Mouse (Mus musculus) MEL (cell line): Measurements from ENCODE around the gene Ggcx.

Experiments used
- CTCF ChIP-seq, 3 experiments: IDR thresholded peaks in 2 of 3; conservative IDR thresholded peaks in 1 of 3; 2 replicates each; pipeline ENCODE4 v1.5.1; 2011 to 2012; ENCODE audit warnings: low read length in 3 of 3, low read depth in 2 of 3, mild to moderate bottlenecking in 2 of 3, improper control_type of control experiment in 1 of 3, inconsistent platforms in 1 of 3, mixed read lengths in 1 of 3, moderate library complexity in 1 of 3; ENCODE audit not compliant: control insufficient read depth in 1 of 3, insufficient read depth in 1 of 3, poor library complexity in 1 of 3, severe bottlenecking in 1 of 3
- EP300 ChIP-seq, 2 experiments: IDR thresholded peaks; 2 replicates each; pipeline ENCODE4 v1.6.1; 2011; ENCODE audit warnings: improper control_type of control experiment in 2 of 2, low read length in 2 of 2, low read depth in 1 of 2, mild to moderate bottlenecking in 1 of 2
- KAT2A ChIP-seq: conservative IDR thresholded peaks from 2 replicates; pipeline ENCODE4 v1.6.1; 2012; ENCODE audit warnings: low read depth, low read length, improper control_type of control experiment, inconsistent platforms
- MEF2A ChIP-seq: IDR thresholded peaks from 2 replicates; pipeline ENCODE4 v1.6.1; 2014; ENCODE audit warnings: low read depth, mild to moderate bottlenecking, inconsistent platforms, low read length, improper control_type of control experiment; ENCODE audit not compliant: poor library complexity, insufficient replicate concordance, severe bottlenecking; ENCODE audit errors: extremely low read depth
- NELFE ChIP-seq: IDR thresholded peaks from 2 replicates; pipeline ENCODE4 v1.6.1; 2011; ENCODE audit warnings: low read depth, low read length, improper control_type of control experiment
- POLR2A ChIP-seq, 2 experiments: IDR thresholded peaks; 2 replicates each; pipeline ENCODE4 v1.6.1; 2011 to 2012; ENCODE audit warnings: low read length in 2 of 2, mild to moderate bottlenecking in 2 of 2, control low read depth in 1 of 2, improper control_type of control experiment in 1 of 2, low read depth in 1 of 2, moderate library complexity in 1 of 2; ENCODE audit not compliant: control insufficient read depth in 1 of 2, insufficient read depth in 1 of 2, poor library complexity in 1 of 2
- POLR2AphosphoS2 ChIP-seq: IDR thresholded peaks from 2 replicates; pipeline ENCODE4 v1.6.1; 2011; ENCODE audit warnings: low read length, improper control_type of control experiment
- SMC3 ChIP-seq: IDR thresholded peaks from 2 replicates; pipeline ENCODE4 v1.6.1; 2011; ENCODE audit warnings: low read depth, low read length, improper control_type of control experiment
- TCF12 ChIP-seq: IDR thresholded peaks from 2 replicates; pipeline ENCODE4 v1.6.1; 2014; ENCODE audit warnings: low read depth, mild to moderate bottlenecking, inconsistent platforms, low read length, improper control_type of control experiment, moderate library complexity
- UBTF ChIP-seq: IDR thresholded peaks from 2 replicates; pipeline ENCODE4 v1.6.1; 2012; ENCODE audit warnings: low read depth, mild to moderate bottlenecking, inconsistent platforms, low read length, improper control_type of control experiment, moderate library complexity, borderline replicate concordance; ENCODE audit not compliant: insufficient read depth
- USF2 ChIP-seq, 2 experiments: IDR thresholded peaks; 2 replicates each; pipeline ENCODE4 v1.6.1; 2011 to 2012; ENCODE audit warnings: improper control_type of control experiment in 2 of 2, low read length in 2 of 2, borderline replicate concordance in 1 of 2, inconsistent platforms in 1 of 2, low read depth in 1 of 2, mild to moderate bottlenecking in 1 of 2; ENCODE audit not compliant: insufficient read depth in 1 of 2
- ZC3H11A ChIP-seq: IDR thresholded peaks from 2 replicates; pipeline ENCODE4 v1.6.1; 2012; ENCODE audit warnings: low read depth, mild to moderate bottlenecking, inconsistent platforms, low read length, improper control_type of control experiment
- ZMIZ1 ChIP-seq: IDR thresholded peaks from 2 replicates; pipeline ENCODE4 v1.6.1; 2012; ENCODE audit warnings: low read depth, mild to moderate bottlenecking, inconsistent platforms, low read length, improper control_type of control experiment, moderate library complexity

DNA sequence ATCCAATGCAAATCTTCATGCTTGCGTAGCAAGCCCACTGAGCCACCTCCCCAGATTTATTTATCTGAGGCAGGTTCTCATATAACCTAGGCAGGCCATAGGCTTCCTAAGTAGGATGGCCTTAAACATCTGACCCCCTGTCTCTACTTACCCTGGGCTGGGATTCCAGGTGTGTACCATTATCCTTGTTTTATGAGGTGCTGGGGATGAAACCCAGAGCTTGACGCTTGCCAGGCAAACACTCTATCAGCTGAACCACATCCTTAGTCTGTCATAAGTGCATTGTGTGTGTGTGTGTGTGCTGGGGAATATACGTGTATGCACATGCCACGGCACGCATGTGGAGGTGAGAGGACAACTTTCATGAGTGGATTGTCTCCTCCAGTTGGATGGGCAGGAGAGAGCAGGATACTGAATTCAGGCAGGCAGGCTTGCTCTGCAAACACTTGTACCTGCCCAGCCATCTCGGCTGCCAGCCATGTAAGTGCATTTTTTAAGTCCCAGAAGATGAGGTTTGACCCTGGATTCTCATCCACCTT lies 25.2 kb upstream of the Ggcx start:
- TF ChIP-seq KAT2A (no peak), CTCF (IDR thresholded peaks at IDR 0.05 in 2 of 3, conservative IDR thresholded peaks at IDR 0.05 in 1 of 3; ENCODE audit: control insufficient read depth in 1 of 3, insufficient read depth in 1 of 3, low read depth in 2 of 3, low read length in 3 of 3, poor library complexity in 1 of 3, severe bottlenecking in 1 of 3) (no peak), USF2 (IDR thresholded peaks at IDR 0.05; ENCODE audit: borderline replicate concordance in 1 of 2, insufficient read depth in 1 of 2, low read depth in 1 of 2, low read length in 2 of 2) (no peak), TCF12 (no peak), POLR2A (IDR thresholded peaks at IDR 0.05; ENCODE audit: control insufficient read depth in 1 of 2, insufficient read depth in 1 of 2, low read depth in 1 of 2, low read length in 2 of 2, poor library complexity in 1 of 2) (no peak; a peak in 1 of 4 replicates), EP300 (IDR thresholded peaks at IDR 0.05; ENCODE audit: low read depth in 1 of 2, low read length in 2 of 2) (no peak), POLR2AphosphoS2 (no peak), UBTF (no peak), NELFE (no peak), ZMIZ1 (no peak), MEF2A (no peak), ZC3H11A (no peak), SMC3 (no peak)
